ENCODE assay signal across 8 mouse cellular contexts in the genomic region with DNA sequence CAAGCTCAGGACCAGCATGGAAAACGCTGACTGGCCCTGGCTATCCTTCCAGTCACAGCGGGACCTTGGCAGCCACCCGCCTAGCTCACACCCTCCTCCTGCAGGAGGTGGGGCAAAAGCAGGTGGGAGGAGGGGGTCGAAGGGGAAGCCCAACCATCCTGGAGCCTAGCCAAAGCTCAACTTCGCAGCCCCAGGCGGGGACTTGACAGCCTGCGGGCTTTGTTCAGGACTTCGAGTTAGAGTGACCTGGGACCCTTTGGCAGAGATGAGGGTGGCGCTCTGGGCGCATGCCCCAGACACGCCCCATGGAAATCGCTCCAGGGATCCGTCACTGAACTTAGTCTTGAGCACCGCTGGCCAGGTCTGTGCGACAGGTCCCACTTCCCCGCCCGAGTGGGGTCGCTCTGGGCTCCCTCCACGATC. TPM values are rescaled to one million over a fixed set of nuclear protein-coding genes. Genes with fewer than 3 reads are reported as not detected.
DNase-seq lines count a peak whose midpoint lies in the region; ATAC-seq lines count a peak whose summit lies in the region.

A gene (plus strand): TSS at position 274 of the 423 bp plus-strand sequence.

- H3K4me2 ChIP-seq in limb, embryonic 11.5 days (ENCODE audit: low read depth, severe bottlenecking), result peak within 1 kb of the TSS; percentile 97

- no peak for ATAC-seq in limb, embryonic 11.5 days (ENCODE audit: insufficient number of reproducible peaks, low FRiP score, low TSS enrichment, low read depth)
- ATAC-seq in frontal cortex, adult (ENCODE audit: low TSS enrichment), result no peak

- H3K27me3 ChIP-seq in limb, embryonic 11.5 days (ENCODE audit: control insufficient read depth, insufficient read depth, low read length), result peaks cover 40% of the 10 kb centered on the region

- H3K36me3 ChIP-seq in limb, embryonic 11.5 days (ENCODE audit: control insufficient read depth, insufficient read depth, low read length), result no peaks in the 10 kb centered on the region

- H3K9ac ChIP-seq in limb, embryonic 11.5 days (ENCODE audit: low read length), result peak within 1 kb of the TSS; percentile 56

- H3K9me3 ChIP-seq in limb, embryonic 11.5 days (ENCODE audit: control insufficient read depth, low read length), result no peaks in the 10 kb centered on the region

- WGBS in limb, embryonic 11.5 days, result under 1% methylated on average over 19 of the region's 19 CpGs

- no peak within 1 kb of the TSS for H3K27ac ChIP-seq in limb, embryonic 11.5 days (replicated peaks; ENCODE audit: low read depth, low read length)

- intact Hi-C loops in gastrocnemius, postnatal 36 days (cut with DNase I), result no loop called here

- peaks cover 7% of the 10 kb centered on the region for H3K4me1 ChIP-seq in limb, embryonic 11.5 days (ENCODE audit: control insufficient read depth, insufficient read depth, low read length)

- peak; percentile 13 for DNase-seq in right cerebral cortex, postnatal 25 days
- no peak for DNase-seq in right cerebral cortex, postnatal 36 days (ENCODE audit: low spot score in 2 of 2)
- DNase-seq in cerebellum, postnatal 36 days, result peak; percentile 77 to 81
- DNase-seq in gastrocnemius, postnatal 36 days, result peak; percentile 62 to 63
- peak; percentile 55 for DNase-seq in limb, embryonic 11.5 days (ENCODE audit: low spot score)
- DNase-seq in retina, postnatal 1 day, result peak; percentile 77
- DNase-seq in layer of hippocampus, adult 9-10 months (ENCODE audit: low spot score), result no peak

- H3K4me3 ChIP-seq in limb, embryonic 11.5 days (ENCODE audit: low read depth, low read length), result peak within 1 kb of the TSS; percentile 53

RNA-seq across cellular contexts. Expression of the gene that starts here (rescaled TPM):
- 10 to 100 TPM; 18.7 to 22.2 TPM for total RNA-seq in gastrocnemius, postnatal 36 days (2021)
- polyA plus RNA-seq in limb, embryonic 11.5 days (2014; fragmentation: Nextera tagmentation; extraction: Ambion mirVana), result 0.11 and 0.41 TPM in 2 replicates

Comparison
In these comparisons a context has a peak if more than half of its experiments do, and no peak if none do; other contexts are left out.
1. DNase-seq: peak in right cerebral cortex, postnatal 25 days (single experiment), cerebellum, postnatal 36 days (2 of 2), gastrocnemius, postnatal 36 days (2 of 2) and retina, postnatal 1 day (single experiment); none in right cerebral cortex, postnatal 36 days (0 of 2) and layer of hippocampus, adult 9-10 months (single experiment).
2. Peak in DNase-seq, H3K4me3 ChIP-seq, H3K9ac ChIP-seq and H3K4me2 ChIP-seq in limb, embryonic 11.5 days; RNA of the gene not detected or under 1 TPM.